Mouse (Mus musculus): ENCODE measurements around the gene Prr19.
A peak's percentile ranks its signal among the peaks of the same experiment; 100 is the strongest.
"Not testable (repeated sequence)": the region's sequence is repeated elsewhere in the genome, so short reads cannot be mapped to it uniquely, and the experiment has no call there.

Gene Prr19

DNA sequence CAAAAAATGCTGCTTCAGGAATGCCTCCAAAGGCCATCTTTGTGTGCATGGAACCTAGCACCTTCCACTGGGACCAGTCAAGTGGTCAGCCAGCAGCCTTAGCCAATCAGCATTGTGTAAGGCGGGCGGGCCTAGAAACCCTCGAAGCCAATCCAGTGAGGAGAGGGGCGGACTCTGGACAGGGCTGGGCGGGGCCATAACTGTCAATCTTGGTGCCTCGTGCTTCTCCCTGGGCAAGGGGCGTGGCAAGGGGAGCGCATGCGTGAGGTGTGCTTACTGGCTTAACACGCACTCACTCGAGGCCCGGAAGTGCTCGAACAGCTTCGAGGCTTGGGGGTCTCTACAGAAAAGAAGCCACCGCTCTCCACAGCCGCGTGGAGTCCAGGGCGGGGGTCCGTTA is at the start of gene Prr19:
Gene Prr19 (plus strand): TSS at position 349 of the 400 bp plus-strand sequence.
- DNase-seq (ENCODE audit: extremely low spot score): peak; percentile 66

DNA sequence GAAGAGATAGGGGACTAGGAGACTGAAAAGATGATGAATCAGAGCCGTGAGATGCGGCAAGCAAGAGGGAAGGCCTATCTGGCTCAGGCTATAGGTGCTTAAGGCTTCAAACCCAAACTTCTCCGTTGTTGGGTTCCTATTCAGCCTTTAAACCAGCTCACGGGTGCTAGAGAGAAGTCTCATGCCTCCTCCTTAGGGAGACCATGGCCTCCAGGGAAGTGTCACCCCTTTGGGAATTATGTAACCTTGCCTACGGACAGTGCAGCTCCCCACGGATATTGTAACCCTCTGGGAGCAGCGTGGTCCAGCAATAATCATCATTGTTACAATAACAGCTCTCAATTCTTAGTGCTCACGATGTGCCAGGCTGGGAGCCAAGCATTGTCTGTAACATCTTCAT is 49.4 kb upstream of the Prr19 start:
- DNase-seq (ENCODE audit: extremely low spot score): no peak

DNA sequence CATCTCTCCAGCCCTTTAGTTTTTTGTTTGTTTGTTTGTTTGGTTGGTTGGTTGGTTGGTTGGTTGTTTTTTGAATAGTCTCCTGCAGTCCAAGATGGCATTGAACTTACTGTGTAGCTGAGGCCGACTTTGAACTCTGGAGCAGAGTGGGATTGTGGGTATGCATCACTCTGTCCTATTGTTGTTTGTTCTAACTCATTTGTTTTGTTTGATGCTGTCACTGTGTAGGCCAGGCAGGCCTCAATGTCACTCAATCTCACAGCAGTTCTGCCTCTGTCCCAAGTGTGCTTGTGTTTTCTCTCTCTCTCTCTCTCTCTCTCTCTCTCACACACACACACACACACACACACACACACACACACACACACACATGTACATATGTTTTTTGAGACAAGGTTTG is 39.3 kb upstream of the Prr19 start:
- DNase-seq (ENCODE audit: extremely low spot score): no peak

DNA sequence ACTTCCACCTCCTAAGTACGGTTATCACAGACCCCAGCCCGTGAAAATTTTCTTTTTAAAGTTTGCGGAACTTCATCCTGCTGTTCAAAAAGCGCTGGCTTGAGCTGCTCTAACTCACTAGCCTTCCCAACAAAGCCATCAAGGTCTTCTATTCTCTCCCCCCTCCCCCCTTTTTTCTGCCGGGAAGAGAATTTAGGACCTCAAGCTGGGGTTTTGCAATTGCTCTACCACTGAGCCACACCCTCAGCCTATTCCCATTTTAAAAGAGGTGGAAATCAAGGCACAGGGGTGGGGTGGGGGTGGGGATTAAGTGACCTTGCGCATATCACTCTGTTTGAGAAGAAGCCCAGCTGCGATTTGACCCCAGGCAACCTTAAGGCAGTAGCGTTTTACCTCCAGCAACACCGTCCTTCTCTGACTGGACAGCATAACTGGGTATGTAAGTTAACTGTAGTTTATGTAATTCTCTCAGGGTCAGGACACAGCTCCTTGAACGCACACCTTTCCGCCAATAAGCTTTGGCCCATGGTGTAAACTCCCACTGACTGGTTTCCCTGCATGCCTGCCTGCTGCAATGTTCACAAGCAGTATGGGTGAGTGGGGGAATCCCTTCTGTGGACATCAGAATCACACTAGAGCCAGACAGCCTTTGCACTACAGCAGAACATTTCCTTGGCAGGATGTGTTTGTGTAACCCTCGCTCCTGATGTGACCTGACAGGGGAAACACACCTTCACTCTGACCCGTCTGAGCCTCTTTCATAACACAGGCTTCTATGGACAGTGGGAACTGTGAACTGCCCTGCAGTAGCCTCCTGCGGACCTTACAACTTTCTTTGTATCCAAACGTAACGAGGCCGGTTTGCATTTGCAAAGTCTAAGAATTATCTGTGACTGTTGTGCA is 37.0 kb upstream of the Prr19 start:
- no peak for DNase-seq (ENCODE audit: extremely low spot score)

DNA sequence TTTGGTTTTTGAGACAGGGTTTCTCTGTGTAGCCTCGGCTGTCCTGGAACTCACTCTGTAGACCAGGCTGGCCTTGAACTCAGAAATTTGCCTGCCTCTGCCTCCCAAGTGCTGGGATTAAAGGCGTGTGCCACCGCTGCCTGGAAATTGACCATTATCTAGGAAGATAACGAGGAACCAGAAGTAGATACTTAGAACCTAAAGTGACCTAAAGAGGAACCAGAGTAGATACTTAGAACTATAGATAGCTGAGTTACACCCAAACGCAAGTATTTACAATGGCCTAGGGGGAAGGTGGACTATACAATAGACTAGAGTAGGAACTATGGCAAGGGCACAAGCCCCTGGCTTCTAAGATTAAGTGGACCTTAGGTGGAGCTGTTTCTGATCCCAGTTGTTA is 35.5 kb upstream of the Prr19 start:
- not testable (repeated sequence) for DNase-seq (ENCODE audit: extremely low spot score)

DNA sequence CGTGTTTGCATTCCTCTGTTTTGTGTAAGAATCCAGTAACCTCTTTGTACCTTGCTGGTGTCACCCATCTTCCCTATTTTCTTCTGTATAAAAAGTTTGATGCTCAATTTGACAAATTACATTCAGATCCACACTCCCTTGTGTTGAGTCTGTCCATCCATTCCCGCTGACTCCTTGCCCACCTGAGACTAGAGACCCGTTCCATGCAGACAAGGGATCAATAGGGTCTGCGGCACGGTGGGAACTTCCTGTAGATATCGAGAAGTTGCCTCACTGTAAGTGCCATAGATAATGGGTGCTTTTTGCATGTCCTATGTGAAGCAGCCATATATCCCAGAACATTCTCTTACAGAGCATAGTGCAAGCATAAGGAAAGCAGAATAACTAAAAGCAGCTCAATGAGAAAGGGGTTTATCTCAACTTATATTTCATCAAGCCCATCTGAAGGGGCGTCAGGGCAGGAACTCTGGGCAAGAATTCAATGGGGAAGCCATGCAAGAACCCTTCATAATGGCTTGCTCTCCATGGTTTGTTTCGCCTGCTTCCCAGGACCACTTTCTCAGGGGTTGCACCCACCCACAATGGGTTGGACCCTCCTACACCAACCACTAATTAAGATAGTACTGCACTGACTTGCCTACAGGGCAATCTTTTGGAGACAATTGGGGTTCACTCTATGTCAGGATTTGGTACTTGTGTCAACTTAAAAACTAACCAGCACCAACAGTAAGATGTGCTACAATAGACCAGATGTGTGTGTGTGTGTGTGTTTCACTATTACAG is 34.8 kb upstream of the Prr19 start:
- no peak for DNase-seq (ENCODE audit: extremely low spot score)

DNA sequence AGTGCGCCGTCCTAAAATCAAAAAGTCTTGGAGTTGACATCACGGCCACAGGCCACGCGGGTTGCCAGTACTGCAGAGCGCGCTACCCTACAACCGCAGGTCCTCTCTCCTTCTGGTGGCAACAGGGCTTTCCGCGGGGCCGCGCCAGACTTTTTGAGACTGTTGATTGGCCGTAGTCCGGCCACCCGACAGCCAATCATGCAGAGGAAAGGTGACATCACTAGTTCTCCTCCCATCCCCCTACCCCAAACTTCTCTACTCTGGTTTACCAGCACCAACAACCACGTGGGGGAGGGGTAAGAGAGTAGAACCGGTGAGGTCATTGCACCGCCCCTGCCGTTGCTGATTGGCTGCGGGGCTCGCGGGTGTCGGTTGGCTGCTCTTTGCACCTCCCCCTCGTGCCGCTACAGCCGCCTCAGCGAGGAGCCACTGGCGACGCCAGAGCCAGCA is 33.9 kb upstream of the Prr19 start, which contains the start of gene Cic:
Gene Cic (plus strand): TSS at position 404 of the 450 bp plus-strand sequence.
- DNase-seq (ENCODE audit: extremely low spot score): peak; percentile 100

DNA sequence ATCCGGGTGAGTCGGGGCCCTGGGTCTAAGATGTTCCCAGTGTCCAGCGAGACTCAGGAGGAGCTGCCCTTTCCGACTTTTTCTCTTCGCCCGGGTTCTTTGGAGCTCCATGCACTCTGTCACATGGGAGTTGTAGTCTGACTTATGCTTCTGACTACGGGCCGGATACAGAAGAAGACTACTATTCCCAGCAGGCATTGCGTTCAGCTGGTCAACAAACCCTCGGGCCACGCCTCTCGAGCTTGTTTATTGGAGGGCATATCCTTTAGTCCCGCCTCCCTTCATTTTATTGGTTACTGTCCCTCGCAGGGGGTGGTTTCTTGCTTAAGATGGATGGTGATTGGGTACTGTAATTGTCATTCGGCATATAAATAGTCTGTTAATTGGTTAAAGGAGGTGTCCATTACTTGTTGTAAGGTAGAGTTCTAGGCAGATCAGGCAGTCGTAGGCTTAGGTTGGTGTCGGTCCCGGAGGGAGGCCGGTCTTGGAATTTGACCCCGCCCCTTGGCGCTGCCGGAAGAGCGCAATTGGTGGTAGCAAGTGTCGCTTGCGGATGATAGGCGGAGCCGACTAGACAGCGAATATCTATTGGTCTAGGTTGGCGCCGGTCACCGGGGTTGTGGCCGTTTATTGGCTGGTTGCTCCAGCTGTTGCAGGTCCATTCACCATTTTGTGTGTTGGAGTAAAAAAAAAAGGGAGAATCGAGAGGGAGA is 33.3 kb upstream of the Prr19 start:
- peak; percentile 98 for DNase-seq (ENCODE audit: extremely low spot score)

DNA sequence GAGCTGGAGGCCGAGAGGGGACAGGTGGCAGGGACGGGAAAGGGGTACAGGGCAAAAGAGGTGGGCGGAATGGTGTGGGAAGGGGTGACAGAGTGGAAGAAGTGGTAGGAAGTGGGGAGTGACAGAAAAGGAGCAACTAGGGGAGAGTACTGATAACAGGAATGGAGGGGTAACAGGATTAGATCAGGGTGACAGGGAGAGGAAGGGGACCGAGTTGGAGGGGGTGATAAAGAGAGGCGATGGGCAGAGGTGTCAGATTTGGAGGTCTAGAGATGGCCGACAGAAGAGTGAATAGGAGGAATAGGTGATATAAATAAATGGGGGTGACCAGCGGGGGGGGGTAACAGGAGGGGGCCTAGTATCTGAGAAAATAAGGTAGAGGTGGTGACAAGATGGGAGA is 32.6 kb upstream of the Prr19 start:
- no peak for DNase-seq (ENCODE audit: extremely low spot score)

DNA sequence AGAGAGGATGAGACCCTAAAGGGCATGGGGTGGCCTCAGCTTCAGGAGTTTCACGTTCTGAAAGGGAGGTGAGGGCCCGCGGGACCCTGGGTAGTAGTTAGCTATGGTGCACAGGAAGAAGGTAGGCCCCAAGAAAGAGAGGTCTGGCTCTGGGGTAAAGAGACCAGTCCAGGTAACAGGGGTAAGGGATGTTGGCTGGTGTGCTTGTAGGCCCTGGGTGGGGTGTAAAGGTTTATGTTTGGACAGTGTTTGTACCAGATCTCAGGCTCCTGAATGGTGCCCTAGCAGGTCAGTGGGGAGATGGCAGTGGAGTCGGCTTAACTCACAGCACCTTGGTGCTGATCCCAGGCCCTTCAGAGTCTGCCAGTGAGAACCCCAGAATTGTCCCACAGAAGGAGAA is 32.2 kb upstream of the Prr19 start:
- no peak for DNase-seq (ENCODE audit: extremely low spot score)

DNA sequence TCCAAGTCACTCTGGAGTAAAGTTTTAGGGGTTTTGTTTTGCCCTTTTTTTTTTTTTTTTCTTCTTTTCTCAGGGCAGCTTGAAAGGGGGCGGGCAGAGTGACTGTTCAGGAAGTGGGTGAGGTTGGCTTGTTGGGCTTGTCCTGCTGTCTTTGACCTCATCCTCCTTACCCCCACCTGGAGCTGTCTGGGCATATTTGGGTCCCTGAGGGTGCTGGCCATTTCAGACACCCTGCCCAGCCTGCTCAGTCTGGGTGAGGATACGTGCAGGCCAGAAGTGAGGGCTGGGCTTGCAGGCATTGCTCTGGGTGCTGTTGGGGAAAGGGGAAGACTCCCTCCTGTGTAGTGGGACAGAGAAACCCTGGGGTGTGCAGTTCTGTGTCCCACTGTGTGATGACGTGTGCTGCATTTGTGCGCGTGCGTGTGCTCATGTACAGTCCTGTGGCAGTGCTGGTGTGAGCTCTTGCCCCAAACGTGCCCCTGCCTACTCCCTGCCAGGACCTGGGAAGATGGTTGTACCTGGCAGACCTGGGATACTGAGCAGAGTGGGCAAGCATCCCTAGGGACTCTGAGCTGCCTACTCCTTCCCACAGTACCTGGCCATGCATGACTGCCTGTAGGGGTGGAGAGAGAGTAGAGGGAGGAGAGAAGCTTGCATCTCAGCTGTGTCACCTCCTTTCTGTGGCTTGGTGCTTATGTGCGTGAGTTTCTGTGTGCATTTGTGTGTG is 31.5 kb upstream of the Prr19 start:
- no peak for DNase-seq (ENCODE audit: extremely low spot score)

DNA sequence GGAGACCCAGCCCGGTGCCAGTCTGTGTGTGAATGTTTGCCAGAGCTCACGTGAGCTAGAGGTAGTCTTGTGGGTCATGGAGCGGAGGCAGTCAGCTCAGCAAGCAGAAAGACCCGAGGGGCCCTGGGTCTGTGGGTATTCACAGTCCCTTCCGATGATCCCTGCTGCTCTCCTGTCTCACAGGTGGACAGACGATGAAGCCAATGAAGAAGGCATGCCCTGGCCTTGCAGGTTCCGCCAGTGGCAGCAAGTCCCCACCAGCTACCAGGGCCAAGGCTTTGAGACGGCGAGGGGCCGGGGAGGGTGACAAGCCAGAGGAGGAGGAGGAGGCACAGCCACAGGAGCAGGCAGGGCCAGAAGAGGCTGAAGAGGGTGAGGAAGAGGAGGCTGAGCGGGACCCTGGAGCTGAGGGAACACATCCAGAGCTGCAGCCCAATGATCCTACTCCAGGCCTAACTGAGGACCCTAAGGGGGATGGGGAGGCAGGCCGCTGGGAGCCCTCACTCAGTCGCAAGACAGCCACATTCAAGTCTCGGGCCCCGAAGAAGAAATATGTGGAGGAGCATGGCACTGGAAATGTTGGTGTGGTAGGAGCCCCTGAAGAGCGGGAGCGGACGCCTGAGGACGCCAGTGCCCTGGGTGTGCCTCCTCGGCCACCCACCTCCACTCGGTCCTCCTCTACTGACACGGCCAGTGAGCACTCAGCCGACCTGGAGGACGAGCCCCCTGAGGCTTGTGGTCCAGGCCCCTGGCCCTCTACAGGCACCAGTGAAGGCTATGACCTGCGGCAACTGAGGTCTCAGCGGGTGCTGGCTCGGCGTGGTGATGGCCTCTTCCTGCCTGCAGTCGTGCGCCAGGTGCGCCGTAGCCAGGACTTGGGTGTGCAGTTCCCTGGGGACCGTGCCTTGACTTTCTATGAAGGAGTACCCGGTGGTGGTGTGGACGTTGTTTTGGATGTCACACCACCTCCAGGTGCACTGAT is 30.3 kb upstream of the Prr19 start:
- no peak for DNase-seq (ENCODE audit: extremely low spot score)

DNA sequence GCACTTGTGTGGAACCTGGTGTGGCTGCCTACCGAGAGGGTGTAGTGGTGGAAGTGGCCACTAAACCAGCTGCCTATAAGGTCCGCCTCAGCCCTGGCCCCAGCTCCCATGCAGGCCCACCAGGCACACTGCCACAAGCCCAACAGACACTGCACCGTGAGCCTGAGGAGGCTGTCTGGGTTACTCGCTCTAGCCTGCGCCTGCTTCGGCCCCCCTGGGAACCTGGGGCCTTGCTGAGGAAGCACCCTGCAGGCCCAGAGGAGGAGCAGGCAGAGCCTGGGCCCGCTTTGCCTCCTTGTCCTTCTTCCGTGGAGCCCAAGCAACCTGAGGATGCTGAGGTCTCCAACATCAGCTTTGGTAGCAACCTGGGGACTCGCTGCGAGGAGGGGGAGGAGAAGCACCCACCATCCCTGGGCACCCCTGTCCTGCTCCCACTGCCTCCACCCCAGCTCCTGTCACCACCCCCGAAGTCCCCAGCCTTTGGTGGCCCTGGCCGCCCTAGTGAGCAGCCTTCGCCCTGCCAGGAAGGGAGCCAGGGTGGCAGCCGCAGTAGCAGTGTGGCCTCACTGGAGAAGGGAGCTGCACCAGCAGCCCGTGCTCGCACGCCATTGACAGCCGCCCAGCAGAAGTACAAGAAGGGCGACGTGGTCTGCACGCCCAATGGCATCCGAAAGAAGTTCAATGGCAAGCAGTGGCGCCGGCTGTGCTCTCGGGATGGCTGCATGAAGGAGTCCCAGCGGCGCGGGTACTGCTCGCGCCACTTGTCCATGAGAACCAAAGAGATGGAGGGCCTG is 29.4 kb upstream of the Prr19 start:
- DNase-seq (ENCODE audit: extremely low spot score): no peak

DNA sequence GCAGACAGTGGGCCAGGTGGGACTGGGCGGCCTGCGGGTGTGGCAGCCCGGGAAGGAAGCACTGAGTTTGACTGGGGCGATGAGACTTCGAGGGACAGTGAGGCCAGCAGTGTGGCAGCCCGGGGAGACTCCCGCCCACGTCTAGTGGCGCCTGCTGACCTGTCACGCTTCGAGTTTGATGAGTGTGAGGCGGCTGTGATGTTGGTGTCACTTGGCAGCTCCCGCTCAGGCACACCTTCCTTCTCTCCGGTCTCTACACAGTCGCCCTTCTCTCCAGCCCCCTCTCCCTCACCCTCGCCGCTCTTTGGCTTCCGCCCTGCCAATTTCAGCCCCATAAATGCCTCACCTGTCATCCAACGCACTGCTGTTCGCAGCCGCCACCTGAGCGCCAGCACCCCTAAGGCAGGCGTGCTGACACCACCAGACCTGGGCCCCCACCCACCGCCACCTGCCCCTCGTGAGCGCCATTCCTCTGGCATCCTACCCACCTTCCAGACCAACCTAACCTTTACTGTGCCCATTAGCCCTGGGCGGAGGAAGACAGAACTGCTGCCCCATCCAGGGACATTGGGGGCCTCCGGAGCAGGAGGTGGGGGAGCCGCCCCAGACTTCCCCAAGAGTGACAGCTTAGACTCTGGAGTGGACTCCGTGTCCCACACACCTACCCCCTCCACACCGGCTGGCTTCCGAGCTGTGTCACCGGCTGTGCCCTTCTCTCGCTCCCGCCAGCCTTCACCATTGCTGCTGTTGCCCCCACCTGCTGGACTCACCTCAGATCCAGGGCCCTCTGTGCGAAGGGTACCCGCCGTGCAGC is 28.6 kb upstream of the Prr19 start:
- no peak for DNase-seq (ENCODE audit: extremely low spot score)

DNA sequence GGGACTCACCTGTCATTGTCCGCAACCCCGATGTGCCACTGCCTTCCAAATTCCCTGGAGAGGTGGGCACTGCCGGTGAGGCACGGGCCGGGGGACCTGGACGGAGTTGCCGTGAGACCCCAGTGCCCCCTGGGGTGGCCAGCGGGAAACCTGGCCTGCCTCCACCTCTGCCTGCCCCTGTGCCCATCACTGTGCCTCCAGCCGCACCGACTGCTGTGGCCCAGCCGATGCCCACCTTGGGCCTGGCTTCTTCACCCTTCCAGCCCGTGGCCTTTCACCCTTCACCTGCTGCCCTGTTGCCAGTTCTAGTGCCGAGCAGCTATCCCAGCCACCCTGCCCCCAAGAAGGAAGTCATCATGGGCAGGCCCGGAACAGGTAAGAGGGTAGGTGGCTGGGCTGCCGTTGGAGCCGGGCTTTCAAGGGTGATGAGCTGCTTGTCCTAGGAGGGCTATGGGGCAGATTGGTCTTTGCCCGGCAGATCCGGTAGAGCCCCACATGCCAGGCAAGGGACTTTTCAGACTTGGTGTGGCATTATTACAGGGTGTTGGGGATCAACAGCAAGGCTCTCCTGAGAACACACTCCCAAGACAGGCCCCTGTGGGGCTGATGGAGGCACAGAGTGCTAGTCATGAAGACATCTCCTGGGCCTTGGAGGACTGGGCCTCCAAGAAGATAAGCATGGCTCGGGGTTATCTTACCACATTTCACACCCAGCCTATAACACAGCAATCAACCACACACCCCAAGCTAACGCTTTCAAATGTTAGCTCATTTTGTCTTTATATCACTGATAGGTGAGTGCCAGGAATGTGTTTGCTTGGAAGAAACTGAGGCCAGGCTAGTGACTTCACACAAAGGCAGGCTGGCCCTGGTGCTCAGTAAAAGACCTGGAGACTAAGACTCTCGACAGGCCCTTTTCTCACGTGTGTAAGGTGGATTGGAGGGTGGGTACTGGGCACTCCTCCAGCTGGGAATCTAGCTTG is 27.7 kb upstream of the Prr19 start:
- no peak for DNase-seq (ENCODE audit: extremely low spot score)

DNA sequence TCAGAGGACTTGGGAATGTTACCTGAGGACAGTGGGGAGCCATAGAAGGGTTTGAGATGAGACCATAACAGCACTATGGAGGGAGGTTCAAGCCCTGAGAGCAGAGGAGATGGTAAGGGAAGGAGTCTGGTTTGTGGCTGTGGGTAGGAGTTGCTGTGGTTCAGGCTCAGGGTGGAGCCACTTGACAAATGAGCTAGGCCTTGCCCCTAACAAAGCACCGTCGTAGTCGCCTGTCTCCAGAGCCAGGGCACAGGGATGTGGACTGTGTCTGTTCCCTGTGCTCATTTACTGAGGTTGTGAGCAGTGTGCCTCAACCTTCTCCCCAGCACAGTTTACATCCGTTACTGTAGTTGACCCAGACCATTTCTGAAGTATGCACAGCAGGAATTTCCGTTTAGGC is 26.6 kb upstream of the Prr19 start:
- no peak for DNase-seq (ENCODE audit: extremely low spot score)

DNA sequence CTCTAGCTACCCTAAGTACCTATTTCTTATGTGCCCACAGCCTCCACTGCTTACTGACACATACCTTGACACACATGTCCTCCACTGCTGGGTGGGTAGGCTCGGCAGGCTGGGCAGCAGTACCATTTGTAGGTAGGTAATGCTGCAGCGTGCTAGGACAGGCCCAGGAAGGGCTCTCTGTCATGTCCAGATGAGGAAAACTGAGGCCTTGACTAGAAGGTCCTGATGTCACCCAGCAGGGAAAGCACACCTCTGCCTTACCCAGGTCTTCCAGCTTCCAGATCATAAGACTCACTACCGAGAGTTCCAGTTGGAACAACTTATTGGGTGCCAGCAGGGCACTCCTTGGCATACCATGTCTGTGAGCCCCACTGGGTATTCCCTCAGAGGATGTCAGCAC is 26.2 kb upstream of the Prr19 start:
- no peak for DNase-seq (ENCODE audit: extremely low spot score)
